Mouse (Mus musculus) thymus, adult 2 months (tissue): ENCODE data around the gene Gldc. TPM values are rescaled to one million over a fixed set of nuclear protein-coding genes. Genes with fewer than 3 reads are reported as not detected.

Experiments
- DNase-seq: peaks from one replicate; pipeline ENCODE4 v3.0.0; 2021
- H3K27ac ChIP-seq: fragments of 200-500 bp; 2 replicates; pipeline ENCODE4 v1.5.1; 2012; ENCODE audit warnings: low read length, control low read depth; ENCODE audit not compliant: control insufficient read depth, insufficient read depth
- H3K27me3 ChIP-seq: fragments of 200-500 bp; 2 replicates; pipeline ENCODE4 v1.6.1; 2012; ENCODE audit warnings: mild to moderate bottlenecking, low read length, moderate library complexity, mixed read lengths; ENCODE audit not compliant: control insufficient read depth, insufficient read depth
- H3K36me3 ChIP-seq: fragments of 200-500 bp; 2 replicates; pipeline ENCODE4 v1.6.1; 2012; ENCODE audit warnings: mild to moderate bottlenecking, low read length, moderate library complexity; ENCODE audit not compliant: control insufficient read depth, insufficient read depth
- H3K4me1 ChIP-seq: fragments of 200-500 bp; replicated peaks from 2 replicates; pipeline ENCODE4 v1.6.1; 2012; ENCODE audit warnings: low read length; ENCODE audit not compliant: control insufficient read depth, insufficient read depth
- H3K4me3 ChIP-seq: fragments of 200-500 bp; 2 replicates; pipeline ENCODE4 v1.5.1; 2012; ENCODE audit warnings: mild to moderate bottlenecking, low read length, control low read depth, moderate library complexity; ENCODE audit not compliant: control insufficient read depth, insufficient read depth
- CTCF ChIP-seq: fragments of 200-500 bp; IDR thresholded peaks from 2 replicates; pipeline ENCODE4 v1.5.1; 2012; ENCODE audit warnings: mild to moderate bottlenecking, control low read depth, low read length, moderate library complexity, borderline replicate concordance; ENCODE audit not compliant: control insufficient read depth, poor library complexity, insufficient read depth; ENCODE audit errors: extremely low read depth
- POLR2A ChIP-seq: fragments of 200-500 bp; IDR thresholded peaks from 2 replicates; pipeline ENCODE4 v1.6.1; 2012; ENCODE audit warnings: mild to moderate bottlenecking, low read length, control low read depth, moderate library complexity; ENCODE audit not compliant: control insufficient read depth, poor library complexity, insufficient read depth; ENCODE audit errors: extremely low read depth
- WGBS: fragments of 180-500 bp; shearing (Covaris S2); methylation state at CpG from one replicate; pipeline ENCODE4 v1.1.7; 2018; 5-methylcytosine and 5-hydroxymethylcytosine counted together
- polyA plus RNA-seq: library from polyadenylated mRNA; depleted of rRNA; stranded (reverse); fragments of >200 nt; gene quantifications from 2 replicates; pipeline ENCODE4 v1.2.3, GENCODE M21; 2012

The Gldc gene
- polyA plus RNA-seq, 1 experiment, result 0.13 TPM

DNA sequence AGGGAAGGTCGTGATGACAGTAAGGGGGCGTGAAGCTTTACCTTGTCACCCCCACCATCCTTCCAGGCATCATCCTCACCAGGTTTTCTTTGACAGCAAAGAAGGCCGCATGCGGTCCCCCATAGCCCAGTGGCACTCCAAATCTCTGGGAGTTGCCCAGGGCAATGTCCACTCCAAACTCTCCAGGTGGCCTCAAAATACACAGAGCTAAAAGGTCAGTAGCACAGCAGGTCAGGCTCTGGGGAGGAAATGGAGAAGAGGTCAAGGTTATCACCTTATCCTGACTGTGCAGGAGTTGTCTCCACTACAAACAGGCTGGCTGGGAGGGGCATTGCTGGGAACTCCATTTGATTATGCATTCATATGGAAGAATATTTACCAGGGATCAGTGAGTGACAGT lies 30.1 kb downstream of the Gldc start:
- no peaks in the 10 kb centered on the region for H3K27me3 ChIP-seq
- 91% methylated on average over 4 of the region's 4 CpGs for WGBS
- TF ChIP-seq CTCF (no peak), POLR2A (no peak)
- DNase-seq, result no peak
- no peak overlapping the region for H3K4me3 ChIP-seq
- H3K27ac ChIP-seq, result no peak overlapping the region
- H3K36me3 ChIP-seq, result no peaks in the 10 kb centered on the region
- H3K4me1 ChIP-seq, result no peaks in the 10 kb centered on the region

DNA sequence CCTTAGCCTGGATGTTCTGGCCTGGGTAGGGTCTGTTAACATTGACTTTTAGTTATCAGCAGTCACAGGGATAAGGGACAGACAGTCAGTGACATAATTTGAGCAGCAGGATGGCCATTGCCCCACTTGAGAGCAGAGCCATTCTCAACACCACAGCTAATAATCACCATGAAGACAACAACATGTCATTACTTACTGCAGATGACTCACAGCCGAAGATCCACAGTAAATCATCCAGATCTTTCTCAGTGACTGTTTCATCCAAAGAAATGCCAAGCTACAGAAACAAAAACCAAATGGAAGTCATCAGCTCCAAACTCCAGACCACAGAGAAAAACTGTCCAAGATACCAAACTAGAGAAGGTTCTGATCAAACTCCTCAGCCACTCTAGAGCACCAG lies 38.9 kb downstream of the Gldc start:
- no peak for DNase-seq
- Histone ChIP-seq H3K4me3 (no peak overlapping the region), H3K27ac (no peak overlapping the region), H3K27me3 (no peaks in the 10 kb centered on the region), H3K4me1 (no peaks in the 10 kb centered on the region), H3K36me3 (no peaks in the 10 kb centered on the region)
- 94% methylated on average over 1 of the region's 1 CpGs for WGBS
- TF ChIP-seq CTCF, result no peak
- no peak for TF ChIP-seq POLR2A

DNA sequence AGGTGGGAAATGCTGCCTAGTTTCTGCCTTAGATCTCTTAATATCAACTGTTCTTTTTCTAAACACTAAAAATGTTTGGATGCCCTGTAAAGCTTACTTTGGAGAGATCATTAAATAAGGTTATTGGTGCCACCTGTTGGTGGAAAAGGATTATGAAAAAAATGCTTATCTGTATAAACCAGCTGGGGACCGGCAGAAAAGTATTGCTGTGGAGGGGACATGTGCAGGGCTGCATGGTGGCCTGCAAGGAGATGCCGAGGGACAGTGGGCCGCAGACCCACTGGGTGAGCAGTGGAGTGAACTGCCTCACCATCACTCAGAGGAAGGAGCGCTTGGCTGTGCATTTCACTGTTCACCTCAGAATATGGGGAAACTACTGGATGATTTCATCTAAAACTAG lies 47.1 kb downstream of the Gldc start:
- Histone ChIP-seq H3K36me3 (no peaks in the 10 kb centered on the region), H3K27ac (no peak overlapping the region), H3K27me3 (no peaks in the 10 kb centered on the region), H3K4me3 (no peak overlapping the region), H3K4me1 (no peaks in the 10 kb centered on the region)
- 35% methylated on average over 4 of the region's 4 CpGs for WGBS
- TF ChIP-seq CTCF (no peak), POLR2A (no peak)
- DNase-seq, result no peak

DNA sequence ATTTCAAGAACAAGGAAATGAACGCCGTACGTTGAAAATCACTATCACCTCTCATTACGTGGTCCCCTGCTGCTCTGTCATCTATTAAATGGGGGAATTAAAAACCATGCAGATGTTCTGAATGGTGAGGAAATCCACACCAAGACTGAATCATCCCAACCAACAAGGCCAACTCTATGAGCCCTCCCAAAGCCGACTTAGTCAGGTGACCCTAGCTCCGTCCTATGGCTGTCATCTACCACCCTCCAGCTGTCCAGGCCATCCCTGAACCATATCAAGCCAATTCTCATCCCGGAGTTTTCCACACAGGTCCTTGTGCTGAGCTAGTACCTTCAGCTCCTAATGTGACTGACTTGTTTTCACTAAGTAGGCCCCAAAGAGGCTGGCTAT lies 49.6 kb downstream of the Gldc start:
- DNase-seq, result no peak

DNA sequence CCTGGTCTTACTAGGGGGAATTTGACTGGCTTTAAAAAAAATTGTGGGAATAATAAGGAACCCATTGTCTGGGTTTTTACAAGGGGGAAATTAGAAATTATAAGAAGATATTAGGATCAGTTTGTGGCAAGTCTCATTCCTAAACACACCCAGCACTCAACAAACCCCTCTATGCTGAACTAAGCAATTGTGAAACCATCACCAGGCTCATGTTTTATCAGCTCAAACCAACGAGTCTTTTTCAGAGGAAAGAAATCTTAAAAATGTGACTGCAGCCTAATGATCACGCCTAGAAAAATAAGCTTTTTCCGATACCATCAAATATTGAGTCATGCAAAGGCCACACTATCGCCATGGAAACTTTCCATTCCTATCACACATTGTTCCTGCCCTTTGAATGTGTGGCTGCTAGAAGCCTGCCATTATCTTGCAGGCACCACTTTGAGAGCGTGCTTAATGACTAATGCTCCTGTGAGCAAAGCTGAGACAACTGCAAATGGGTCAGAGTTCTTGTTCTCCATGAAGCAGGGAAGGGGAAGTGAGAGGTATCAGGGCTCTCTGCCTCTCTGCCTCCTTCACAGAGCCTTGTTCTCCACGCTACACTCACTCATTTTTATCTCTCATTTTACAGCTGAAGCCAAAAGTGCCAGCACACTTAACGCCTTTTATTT lies 50.1 kb downstream of the Gldc start:
- TF ChIP-seq CTCF (no peak), POLR2A (no peak)
- no peak overlapping the region for H3K27ac ChIP-seq
- H3K36me3 ChIP-seq, result no peaks in the 10 kb centered on the region
- WGBS, result 75% methylated on average over 7 of the region's 7 CpGs
- H3K27me3 ChIP-seq, result no peaks in the 10 kb centered on the region
- DNase-seq, result no peak
- no peak overlapping the region for H3K4me3 ChIP-seq
- H3K4me1 ChIP-seq, result no peaks in the 10 kb centered on the region

More for the DNA sequence above, 49.6 kb downstream of the Gldc start:
- TF ChIP-seq CTCF, result no peak
- TF ChIP-seq POLR2A, result no peak
- Histone ChIP-seq H3K4me1 (no peaks in the 10 kb centered on the region), H3K27me3 (no peaks in the 10 kb centered on the region), H3K27ac (no peak overlapping the region), H3K36me3 (no peaks in the 10 kb centered on the region), H3K4me3 (no peak overlapping the region)
- 92% methylated on average over 7 of the region's 7 CpGs for WGBS

DNA sequence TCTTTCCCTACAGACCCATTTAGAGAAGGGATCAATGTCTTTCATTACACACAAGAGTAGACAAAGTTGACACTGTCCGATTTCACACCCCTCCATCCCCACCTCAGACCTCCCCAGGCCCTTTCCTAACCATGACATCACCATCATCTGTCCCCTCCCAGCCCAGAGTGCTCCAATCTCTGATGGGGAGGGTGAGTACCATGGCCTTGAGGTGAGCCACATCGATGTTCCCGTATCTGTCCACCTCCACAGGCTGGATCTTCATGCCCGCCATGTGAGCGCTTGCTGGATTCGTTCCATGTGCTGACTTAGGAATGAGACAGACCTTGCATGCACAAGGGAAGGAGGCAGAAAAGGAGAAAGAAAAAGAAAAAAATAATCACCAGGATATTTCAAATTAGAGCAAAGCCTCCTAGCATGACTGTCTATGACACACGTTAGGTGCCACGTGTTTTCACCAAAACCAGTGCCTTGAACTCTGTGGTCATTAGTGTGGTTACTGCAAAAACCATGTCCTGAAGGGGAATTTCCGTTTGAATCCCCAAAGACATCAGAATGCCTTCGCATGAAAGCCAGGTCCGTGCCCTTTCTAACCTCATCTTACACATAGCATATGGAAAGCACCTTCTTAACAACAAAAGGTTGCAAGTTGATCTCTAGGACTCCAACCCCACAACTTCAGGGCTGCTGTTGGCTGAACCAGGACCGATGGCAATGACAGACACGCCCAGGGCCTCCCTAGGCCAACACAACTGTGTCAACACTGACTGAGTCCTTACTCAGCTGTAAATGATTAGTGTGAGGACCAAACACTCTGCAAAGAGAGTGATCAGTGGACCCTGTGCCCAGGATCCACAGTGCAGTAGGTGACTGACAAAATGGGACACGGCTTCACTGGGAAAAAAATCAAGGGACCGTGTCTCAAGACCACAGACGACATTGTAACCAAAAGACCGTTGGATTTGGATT lies 56.6 kb downstream of the Gldc start:
- 83% methylated on average over 17 of the region's 17 CpGs for WGBS
- no peak overlapping the region for H3K4me3 ChIP-seq

More for the DNA sequence above, 56.6 kb downstream of the Gldc start:
- H3K36me3 ChIP-seq, result no peaks in the 10 kb centered on the region
- no peaks in the 10 kb centered on the region for H3K4me1 ChIP-seq
- TF ChIP-seq POLR2A (no peak), CTCF (no peak)
- no peaks in the 10 kb centered on the region for H3K27me3 ChIP-seq
- no peak for DNase-seq
- no peak overlapping the region for H3K27ac ChIP-seq
